Mouse (Mus musculus) urinary bladder, postnatal 36 days (tissue): ENCODE measurements at regions not wholly inside any gene's neighbourhood (a gene's known extent, or its start where the extent isn't known, plus 50 kb on each side); places are given as distances from the start of the nearest gene placed in this dataset.
A peak's percentile ranks its signal among the peaks of the same experiment; 100 is the strongest.

Source experiments
- DNase-seq, 2 experiments: peaks; one replicate each; pipeline ENCODE4 v3.0.0; 2022; ENCODE audit warnings: low spot score in 2 of 2, mixed read lengths in 1 of 2

DNA sequence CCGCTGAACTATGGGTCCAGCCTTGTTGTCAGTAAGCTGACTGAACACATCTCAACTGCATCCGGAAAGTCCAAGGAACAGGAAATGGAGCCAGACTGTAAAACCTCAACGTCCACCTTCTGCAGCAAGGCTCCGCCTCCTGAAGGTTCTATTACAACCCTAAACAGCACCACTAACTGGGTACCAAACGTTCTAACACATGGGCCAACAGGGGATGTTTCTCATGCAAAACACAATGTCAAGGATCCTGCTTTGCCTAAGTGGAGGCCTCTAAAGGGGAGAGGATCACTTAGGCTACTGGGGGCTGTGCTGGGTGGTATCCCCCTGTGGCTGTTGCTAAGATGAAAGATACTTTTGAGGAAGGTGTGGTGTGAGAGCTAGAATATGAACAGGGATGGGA, 51.0 kb upstream of the Stt3b start:
- no peak for DNase-seq

DNA sequence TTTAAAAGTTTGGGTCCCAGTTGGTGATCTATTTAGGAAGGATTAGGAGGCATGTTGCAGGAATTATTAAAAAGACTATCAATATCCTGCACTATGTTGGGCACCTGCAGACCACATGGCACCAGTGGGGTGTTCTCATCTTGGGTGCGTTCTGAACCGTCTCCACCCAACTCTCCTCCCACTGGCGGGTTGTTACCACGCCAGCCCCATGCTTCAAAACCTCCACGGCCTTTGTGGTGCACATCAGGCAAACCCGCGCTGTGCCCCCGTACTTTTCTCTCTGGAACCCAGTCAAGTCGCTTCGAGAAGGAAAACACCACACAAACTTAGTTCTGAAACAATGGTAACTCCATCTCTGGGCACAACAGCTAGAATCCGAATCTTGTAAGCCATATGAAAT, 51.7 kb upstream of the Stt3b start:
- no peak for DNase-seq

DNA sequence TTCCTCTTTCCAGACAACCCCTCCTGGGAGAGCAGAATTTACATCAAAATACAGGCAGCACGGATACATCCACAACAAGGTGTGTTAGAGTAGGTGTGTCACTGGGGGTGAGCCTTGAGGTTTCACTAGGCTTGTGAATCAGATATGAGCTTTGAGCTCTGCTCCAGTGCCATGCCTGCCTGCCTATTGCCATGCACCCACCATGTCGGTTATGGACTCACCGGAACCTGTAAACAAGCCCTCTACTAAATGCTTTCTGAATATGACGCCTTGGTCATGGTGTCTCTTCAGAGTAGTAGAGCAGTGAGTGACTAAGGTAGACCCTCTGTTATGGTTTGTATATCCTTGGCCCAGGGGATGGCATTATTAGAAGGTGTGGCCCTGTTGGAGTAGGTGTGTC, 52.3 kb upstream of the Stt3b start:
- no peak for DNase-seq

DNA sequence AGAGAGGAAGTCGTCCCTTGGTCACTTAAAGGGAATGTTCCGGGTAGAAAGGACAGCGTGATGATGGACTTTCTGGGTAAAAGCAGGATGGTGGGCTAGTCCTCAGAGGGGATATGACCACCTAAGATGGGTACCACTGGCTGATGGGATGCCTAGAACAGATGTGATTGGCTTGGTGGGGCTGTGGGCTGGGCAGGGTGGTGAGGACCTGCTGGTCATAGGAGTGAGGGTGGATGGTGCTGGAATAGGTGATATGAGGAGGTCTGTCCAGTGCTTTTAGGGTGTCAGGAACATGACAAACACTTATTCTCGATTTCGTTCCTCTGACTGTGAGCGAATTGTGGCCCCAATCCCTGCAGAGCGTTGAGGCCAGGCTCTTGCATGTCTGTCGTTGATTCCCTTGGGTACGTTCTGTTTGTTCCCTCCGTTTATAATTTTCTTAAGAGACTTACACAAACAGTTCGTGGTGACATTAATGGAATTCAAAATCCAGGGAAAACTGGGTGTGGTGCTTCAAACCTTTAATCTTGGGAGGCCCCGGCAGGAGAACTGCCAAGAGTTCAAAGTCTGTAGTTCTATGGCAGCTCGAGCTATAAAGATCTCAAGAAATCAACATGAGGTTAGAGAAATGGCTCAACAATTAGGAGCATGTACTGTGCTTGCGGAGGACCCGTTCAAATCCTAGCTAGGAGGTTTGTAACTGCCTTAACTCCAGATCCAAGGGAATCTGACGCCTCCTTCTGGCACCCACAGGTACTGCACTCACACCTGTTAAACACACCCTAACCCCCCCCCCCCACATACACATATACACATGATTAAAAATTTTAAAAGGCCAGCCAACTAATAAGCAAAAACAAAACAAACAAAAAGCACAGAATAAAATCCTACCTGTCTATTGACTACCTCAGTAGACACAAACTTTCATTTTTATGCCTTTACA, 55.0 kb upstream of the Stt3b start:
- no peak for DNase-seq

DNA sequence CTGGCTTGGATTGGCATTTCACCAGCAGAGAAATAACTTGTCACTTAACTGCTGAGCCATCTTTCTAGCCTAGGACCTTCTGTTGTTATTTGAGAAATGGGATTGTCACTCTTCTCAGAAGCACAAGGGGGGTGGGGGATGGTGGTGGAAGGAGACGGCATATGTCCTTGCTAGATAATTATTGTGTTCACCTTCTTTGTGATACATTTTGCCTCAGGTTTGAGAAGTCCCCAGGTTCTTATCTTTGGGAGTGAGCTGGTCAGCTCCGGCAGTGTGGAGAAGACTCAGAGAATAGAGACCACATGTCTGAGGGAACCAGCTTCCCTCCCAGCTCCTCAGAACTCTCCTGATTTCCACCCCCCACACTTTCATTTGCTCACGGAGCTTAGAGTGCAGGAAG, 57.6 kb upstream of the Stt3b start:
- DNase-seq = no peak

DNA sequence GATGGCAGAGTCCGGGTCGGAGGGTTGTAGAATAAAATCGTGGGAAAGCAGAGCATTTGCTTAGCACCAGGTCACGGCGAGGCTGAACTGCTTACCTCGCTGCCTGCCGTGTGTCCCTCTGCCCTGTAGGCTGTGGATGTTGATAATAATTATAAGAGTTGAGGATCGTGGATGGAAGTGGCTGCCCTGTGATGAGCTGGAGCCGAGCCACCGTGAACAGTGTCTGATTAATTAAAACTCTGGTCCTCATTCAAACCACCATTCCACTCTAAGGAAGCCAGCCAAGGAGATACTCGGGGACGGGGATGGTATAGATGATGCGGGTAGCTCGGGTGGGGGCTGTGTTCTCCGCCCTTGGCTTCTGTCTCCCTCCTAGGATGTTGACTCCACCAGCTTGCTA, 70.1 kb upstream of the Stt3b start:
- no peak for DNase-seq

DNA sequence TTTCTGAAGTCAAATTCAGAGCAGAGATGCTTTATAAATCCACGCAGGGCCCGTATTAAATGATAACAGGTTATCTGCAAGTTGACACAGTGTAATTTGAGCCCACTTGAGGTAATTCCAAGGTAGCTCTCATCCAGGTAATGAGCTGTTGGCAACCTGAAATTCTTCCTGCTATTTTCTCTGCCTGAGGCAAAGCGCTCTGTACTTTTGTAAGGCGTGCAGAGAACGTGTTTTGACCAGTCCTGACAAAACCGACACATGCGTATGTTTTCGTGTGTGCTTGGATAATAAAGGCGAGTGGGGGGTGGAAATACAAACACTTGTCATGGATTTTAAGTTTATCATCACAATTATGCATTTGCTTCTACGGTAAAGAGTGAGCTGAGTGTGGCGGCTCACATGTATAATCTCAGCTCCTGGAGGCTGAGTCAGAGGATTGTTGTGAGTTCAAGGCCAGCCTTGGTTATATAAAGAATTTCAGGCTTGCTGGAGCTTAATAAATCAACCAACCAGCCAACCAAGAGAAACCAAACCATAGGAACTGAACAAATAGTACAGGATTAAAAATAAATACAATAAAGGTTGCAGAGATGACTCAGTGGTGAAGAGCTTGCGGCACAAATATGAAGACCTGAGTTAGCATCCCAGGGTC, 72.7 kb upstream of the Stt3b start:
- DNase-seq = no peak

DNA sequence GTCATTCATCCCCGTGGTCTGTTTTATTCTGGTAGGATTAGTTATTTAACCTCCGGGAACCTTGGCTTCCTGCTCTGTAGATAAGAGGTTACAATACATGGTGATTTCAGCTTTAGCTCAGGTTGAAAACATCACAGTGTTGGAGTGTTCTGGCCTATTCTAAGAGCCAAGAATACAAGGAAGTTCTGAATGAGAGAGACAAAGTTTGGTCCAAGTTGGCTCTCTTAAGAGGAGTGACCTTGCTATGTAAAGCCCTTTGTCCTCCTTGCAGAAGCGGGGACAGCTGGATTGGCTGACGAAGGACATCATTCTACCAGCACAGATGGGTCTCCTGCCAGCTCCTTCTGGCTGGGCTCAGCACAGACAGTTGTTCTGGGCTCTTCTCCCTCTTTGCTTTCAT, 73.7 kb upstream of the Stt3b start:
- peak in 1 of 2 experiments; percentile 38 for DNase-seq

DNA sequence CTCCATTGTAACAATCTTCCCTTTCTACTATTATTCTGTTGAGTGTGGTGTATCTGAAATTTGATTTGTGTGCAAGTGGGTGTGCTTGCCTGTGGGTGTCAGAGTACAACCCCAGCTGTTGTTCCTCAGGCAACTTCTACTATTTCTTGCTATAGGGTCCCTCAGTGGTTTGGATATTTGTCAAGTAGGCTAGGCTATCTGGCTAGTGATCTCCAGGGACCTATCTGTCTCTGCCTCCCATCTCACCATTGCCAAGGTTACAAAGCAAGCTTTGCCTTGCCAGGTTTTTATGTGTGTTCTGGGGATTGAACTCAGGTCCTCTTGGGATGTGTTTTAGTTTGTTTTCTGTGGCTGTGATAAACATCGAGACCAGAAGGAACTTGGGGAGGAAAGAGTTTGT, 74.1 kb upstream of the Stt3b start:
- peak in 1 of 2 experiments; percentile 28 for DNase-seq

DNA sequence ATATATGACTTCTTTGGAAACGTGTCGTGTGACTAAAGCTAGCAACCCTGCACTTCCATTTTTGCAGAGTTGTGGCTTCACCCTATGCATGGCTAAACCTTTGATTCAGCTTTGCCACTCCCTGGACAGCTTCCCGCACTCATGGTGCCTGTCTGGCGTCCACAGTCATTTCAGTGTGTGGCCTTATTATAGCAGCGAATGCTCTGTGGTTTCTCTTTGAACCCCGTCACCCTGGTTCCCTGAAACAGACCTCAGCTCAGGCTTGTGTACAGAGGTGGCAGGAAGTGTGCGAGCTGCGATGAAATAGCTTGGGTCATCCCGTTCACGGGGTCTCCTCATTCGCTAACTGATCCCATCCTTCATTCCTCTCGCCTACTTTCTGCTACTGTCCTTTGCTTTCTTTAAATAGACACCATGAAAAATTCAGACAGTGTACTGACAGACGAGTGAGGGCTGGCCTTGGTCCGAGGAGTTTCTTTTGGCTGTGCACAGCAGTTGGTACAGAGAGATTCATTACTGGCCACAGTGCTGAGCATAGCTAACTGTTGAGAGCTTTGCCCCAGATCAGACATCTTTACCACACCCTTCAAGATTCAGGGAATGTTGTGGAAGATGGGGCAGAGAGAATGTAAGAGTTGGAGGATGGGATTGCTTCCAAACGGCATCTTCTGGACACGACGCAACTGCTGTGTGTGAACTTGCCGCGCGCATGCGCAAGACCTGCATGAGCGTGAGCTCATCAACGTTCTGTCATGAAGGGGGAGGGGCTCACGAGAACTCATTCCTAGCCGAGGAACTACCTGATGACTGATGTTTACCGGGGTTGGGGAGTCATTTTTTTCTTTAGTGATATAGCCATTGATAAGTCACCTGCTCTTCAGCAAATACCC, 77.5 kb upstream of the Stt3b start:
- no peak for DNase-seq

DNA sequence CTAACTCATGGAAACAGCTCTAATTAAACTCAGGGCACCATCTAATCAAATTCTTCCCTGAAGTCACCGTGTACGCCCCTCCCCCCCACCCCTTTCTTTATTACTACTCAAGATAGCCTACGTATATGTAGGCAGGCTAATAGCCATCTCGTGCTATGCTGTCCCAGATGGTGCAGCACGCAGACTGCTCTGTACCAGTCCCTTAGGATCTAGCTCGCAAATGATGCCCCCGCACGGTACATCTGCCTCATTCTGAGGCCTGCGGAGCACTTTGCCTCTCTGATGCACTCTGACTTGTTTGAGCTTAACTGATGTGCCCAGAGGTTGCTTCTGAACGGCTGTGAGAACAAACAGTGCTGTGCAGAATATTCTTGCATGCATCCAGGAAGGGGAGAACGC, 78.1 kb upstream of the Stt3b start:
- no peak for DNase-seq

DNA sequence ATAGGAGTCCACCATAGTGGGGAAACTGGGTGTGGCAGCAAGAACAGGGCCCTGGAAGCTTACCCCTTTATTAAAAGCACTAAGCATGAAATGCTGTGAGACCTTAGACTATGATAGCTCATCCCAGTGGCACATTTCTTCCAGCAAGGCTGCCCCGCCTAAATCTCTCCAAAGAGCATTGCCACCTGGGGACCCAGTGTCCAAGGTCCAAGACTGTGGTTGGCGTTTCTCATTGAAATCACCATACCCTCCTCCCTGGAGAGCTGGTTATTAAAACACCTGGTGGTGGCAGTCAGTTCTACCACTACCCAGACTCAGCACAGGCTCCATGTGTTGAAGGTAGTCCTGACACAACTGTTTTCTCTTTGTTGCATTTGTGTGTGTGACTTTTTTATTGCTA, 78.9 kb upstream of the Stt3b start:
- DNase-seq = no peak

DNA sequence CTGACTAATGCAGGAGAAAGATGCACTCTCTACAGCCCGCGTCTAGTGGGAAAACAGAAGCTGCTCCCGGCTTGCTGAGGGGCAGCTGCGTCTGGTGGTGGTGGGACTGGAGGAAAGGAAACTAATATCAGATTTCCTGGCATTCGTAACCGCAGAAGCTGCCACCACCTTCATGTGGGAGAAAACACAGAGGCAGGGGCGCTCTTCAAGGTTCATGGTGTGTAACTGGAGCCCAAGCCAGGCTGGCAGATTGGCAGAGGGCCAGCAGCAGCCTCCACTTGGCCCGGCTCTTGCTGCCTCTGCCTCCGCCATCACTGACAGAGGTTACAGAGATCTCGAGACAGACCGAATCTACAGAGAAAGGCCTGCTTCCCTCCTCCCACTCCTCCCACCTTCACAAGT, 80.7 kb upstream of the Stt3b start:
- peak in 1 of 2 experiments; percentile 53 for DNase-seq

DNA sequence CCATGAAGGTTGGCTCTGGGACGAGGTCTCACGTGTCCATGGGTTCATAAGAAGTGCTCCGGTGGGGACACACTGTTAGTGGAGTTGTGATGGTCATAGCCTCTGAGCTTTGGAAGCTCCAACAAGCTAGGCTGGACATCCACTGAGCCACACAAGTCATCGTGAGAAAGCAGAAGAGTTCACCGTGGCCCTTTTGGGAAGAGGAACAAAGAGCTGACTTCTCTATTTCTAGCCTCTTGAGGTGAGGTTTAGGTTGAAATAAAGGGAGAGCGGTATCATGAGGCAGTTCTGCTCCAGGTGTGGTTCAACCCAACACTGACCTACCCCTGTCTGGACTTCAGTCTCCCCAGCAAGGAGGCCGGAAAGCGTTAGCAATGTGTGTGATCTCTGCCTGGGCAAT, 85.3 kb upstream of the Stt3b start:
- no peak for DNase-seq

DNA sequence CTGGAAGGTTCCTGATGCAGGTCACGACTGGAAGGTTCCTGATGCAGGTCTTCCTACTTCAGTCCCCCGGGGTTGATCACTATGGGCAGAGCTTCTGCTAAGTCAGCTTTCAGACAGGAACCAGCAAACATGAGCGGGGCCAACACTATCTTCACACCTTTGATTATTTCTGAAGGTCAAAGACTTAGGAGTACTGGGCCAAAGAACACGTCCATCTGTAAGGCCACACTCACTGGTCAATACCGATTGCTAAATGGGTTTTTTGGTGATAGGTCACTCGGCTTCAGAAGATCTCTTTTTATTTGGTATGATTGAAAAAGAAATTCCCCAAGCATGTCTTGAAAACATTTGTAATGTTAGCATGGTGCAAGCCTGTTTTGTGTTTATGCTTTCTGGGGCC, 90.2 kb upstream of the Stt3b start:
- no peak for DNase-seq

DNA sequence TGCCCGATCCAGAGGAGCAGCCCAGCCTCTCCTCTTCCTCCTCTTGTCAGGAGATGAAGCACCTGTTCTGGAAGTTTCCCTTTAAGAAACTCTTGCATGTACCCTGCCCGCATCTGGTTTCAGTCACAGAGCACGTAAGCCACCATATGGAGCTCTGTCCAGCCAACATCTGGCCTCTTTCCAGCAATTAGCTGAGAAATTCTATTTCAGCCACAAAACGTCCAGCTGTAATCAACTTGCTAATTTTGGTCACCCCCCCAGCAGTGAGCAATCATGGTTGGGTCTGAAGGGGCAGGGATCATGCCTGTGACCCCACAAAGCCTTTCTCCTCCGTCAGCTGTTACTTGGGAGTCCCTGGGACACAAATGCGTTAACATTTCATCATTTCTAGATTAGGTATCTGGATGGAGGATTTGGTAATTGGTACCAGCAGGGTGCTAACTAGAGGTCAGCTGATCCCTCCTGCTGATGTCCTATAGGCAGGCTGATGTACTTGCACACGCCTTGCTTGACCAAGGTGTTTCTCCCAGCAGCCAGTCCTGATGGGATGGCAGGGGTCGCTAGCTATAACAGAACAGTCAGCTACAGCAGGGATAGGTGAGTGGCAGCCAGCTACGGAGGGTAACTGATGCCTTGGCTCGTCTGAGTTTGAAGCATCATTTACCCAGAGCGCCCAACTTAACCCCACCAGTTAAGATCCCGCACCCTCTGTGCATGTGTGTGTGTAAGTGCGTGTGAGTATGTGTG, 91.4 kb upstream of the Stt3b start:
- no peak for DNase-seq

DNA sequence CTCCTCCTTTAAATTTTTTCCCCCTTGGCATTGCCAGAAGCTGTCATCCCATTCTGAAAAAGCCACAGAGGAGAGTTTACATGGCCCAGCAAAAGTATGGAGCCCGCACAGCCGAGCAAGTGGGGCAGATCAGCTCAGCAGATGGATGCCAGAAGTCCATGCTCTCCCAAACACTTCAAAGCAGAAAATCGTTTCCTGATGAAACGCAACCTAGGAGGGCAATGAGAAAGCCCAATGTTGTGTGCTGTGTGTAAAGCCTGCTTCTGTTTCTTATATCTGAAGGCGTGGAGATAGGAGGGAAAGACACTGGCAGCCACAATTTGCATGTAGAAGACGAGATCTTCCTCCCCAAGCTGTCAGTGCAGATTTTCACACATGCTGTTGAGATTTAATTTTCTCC, 92.4 kb upstream of the Stt3b start:
- no peak for DNase-seq

DNA sequence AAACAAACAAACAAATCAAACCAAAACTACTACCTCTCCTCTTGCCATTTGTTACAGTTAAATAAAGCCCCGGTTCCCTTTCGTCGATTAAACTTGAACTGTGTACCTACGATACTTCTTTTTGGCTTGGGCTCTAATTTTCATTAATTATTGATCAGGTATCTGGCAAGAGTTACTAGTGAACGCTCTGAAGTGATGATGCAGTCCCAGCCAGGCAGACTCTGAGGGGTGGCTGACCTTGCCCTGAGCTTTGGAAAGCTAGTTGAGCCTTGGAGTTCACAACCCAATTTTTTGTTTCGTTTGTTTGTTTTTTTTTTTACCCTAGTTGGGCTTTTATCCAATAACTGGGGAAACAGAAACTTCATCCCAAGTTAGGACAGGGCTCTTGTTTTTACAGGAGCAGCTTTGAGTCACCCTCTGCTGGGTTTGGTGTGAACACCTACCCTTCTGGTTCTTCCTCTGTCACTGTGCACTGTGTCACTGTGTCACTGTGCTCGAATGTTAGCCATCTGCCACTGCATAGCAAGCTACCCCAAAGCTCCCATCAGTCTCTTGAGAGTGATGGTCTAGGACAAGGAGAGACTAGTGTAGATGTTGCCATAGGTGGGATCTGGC, 93.2 kb upstream of the Stt3b start:
- DNase-seq = no peak

DNA sequence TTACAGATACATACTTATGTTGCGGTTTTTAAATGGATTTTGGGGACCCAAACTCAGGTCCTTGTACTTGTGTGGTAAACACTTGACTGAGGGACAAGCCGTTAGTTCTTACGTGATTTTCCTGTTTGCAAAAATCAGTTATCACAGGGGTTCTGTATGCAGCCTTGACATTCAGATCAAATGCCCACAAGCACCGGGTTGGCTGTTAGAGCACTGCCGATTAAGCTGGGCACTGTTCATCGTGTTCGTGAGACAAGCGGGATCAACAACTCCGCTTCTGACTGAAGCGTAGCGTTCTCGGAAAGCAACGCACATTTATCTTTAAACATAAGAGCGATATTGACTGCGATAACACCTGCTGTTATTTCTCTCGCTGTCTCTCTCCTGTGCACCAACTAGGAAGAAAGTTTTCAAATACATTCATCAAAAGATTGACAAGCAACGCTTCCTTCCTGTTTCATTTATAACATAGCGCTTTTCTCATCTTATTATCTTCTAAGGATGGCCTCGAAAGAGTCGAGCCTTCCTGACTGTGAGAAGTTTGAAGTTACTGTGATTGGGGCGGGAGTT, 97.8 kb upstream of the Stt3b start:
- DNase-seq = no peak

DNA sequence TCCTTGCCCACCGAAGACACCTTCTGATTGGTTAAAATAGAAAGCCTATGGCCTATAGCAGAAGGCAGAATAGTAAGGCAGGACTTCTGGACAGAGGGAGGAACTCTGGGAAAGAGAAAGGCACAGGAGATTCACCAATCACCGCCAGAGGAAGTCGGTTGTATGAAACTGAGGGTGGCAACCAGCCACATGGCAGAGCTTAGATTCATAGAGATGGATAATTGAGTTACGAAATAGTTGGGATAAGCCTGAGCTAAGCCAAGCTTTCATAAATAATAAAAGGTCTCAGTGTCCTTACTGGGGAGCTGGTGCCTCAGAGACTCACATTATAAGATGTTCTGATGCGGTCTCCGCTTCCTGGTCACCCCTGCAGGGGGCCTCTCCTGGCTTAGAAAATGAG, 98.7 kb upstream of the Stt3b start:
- DNase-seq = peak in 1 of 2 experiments; percentile 42

DNA sequence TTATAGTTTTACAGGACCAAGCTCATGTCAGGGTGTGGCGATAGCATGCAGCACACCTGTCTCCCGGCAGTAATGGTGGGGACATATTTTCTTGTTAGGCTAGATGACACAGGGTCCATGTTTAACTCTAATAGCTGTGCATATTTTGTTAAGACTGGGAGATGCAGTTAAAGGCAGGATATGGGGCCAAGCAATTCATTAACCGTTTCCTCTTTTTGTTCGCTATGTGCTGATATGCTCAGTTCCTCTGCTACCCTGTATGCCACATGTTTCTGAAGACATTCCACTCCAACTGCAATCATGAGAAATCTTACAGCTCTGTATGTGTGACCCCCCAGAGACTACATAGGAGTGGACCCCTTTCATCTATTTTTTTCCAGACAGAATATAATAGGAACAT, 104.0 kb upstream of the Stt3b start:
- no peak for DNase-seq
